Mouse (Mus musculus): Measurements from ENCODE around the gene Lrriq1. TPM values are rescaled to one million over a fixed set of nuclear protein-coding genes. Genes with fewer than 3 reads are reported as not detected.

Lrriq1 gene
- total RNA-seq (2022) = 1 to 10 TPM; 3.4 to 6.8 (median 4.5) TPM

DNA sequence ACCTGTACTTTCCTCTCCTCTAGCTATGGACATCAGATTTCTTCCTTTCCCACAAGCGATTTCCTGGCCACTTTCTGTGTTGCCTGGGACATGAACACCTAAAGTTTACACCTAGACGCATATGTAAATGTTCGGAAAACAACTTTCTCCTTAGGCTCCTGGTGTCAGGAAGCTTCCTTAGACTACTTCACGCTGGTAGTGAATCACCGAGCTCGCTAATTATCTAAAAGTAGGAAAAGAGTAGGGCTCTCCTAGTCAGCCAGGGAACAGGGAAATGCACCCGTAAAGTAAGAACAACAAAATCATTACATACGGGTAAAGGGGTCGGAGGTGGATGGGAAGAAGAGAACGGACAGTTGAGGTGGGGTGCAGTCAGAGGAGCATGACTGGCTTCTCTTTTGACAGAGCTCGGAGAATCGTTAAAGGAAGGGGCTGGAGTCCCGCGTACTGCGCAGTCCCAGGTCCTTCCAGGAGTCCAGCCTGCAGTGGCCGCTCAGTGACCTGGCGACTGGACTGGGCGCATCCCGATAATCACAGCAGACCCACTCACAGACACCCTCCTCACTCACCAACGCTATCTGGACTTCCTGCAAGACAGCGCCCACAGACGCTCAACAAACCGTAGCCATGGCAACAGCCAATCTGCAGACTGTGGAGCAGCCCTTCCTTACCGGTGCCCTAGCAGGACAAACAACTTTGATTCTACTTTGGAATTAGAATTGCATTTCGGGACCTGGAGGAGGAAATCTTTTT lies at the start of gene Lrriq1:
Gene Lrriq1 (minus strand): TSS at position 616 of the 753 bp plus-strand sequence.
- DNase-seq (ENCODE audit: low spot score in 2 of 2) = peak; percentile 45 to 89

DNA sequence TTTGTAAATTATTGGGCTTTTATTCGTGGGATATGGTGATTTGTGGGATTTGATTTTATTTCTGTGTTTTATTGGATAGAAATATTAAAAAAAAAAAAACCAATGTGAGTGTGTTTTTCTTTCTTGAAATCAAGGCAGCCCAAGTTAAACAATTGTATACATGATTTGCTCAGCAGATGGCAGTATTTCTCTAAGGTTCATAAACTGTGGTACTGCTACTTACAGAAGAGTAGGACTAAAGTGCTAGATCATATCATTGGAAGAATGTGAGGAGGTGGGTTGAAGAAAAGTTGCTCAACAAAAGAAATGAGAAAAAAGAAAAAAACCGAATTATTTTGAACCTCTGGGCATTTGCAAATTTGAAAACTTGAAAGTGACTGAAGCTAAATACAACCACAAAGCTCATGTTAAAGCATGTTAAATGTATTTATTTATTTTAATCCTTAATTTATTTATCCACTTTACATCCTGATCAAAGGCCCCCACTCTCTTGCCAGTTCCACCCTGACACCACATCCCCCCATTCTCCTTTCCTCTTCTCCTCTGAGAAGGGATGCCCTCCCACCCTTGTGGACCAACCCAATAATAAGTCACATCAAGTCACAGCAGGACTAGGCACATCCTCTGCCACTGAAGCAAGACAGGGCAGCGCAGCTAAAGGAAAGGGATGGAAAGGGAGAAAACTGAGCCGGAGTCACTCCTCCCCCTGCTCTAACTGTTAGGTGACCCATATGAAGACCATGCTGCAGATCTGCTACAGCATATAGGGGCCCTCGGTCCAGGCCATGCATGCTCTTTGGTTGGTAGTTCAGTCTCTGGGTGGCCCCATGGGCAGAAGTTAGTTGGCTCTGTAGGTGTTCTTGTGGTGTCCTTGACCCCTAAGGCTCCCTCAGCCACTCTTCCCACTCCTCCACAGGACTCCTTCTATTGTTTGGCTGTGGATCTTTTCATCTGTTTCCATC lies 18.0 kb upstream of the Lrriq1 start:
- DNase-seq (ENCODE audit: low spot score in 2 of 2) = no peak

DNA sequence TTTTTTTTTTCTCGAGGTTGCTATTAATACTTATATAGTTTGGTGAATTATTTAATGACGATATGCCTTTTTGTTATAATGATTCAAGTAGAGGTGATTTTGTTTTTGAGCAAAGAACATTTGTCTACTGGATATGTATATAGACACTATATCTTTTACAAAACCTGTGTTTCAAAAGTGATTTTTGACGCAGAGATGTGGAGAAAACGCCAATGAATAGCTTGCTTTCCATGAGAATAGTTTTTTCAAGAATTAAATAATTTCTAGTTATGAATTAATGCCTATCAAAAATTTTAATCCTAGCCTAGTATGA lies 294 bp upstream of the Lrriq1 start:
- no peak for DNase-seq (ENCODE audit: low spot score in 2 of 2)

DNA sequence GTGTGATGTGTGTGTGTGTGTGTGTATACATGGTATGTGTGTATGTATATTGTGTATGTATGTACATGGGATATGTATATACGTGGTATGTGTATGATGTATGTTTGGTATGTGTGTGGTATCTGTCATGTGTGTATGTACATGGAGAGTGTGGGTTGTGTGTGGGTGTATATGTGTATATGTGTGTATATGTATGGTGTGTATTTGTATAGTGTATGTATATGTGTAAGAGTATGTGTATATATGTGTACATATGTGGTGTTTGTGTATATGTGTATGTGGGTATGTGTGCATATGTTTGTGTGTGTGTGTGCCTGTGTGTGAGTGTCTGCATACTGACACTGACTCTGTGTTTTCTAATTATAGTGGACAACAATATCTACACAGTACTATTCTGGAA lies 9.5 kb downstream of the Lrriq1 start:
- DNase-seq (ENCODE audit: low spot score in 2 of 2) = no peak

DNA sequence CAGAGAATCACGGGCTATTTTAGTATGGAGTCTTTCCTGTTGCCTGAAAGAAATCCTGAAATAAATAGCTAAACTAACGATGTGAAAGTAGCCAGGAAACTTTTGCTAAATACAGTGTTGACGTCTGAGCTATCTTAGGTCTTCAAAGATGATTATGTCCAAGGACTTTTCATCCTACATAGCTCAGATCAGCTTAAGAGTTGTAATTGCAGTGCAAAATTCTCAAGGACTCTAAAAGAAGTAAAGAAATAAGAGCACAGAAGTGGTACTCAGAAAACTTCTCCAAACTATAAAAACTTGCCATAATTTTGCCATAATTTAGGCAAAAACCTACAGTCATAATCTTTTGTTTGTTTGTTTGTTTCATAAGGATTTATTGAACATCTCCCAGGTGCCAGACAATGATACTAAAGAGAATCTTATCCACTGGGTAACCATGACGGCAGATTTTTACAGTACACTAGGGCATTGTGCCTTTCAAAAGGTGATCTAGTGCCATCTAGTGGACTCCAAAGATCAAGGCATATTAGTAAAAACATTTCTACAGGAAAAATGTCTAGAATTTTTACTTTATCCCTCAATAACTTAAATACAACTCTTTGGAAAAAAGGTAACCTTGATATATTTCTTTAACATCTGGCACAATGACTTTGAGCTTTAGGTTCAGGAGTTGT lies 41.3 kb downstream of the Lrriq1 start:
- DNase-seq (ENCODE audit: low spot score in 2 of 2) = no peak

DNA sequence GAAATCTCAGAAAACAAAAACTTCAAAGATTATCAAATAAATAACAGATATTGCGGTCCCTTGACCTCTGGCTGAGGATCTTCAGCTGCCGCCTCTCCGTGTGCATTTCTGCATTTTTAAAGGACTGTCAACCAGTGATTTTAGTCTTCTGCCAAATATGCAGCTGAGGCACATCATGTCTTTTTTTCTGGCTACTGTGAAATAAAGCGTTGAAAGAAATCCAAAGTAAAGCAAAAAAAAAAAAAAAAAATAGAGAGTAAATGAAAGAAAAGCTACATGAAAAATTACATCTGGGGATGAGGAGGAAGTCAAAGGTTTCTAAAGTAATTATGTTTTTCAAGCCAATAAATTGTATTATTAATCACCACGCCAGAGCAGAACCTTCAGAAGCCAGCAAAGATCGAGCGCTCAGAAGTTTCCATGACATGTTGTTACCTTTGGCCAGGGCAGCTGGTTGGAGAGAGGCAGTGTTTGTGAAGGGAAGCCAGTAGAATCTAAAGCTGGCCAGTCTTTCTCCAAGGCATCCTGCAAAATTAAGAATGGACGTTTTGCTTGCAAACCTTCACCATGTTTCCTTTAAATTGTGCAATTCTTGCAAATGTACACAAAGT lies 90.2 kb downstream of the Lrriq1 start:
- DNase-seq (ENCODE audit: low spot score in 2 of 2) = no peak

DNA sequence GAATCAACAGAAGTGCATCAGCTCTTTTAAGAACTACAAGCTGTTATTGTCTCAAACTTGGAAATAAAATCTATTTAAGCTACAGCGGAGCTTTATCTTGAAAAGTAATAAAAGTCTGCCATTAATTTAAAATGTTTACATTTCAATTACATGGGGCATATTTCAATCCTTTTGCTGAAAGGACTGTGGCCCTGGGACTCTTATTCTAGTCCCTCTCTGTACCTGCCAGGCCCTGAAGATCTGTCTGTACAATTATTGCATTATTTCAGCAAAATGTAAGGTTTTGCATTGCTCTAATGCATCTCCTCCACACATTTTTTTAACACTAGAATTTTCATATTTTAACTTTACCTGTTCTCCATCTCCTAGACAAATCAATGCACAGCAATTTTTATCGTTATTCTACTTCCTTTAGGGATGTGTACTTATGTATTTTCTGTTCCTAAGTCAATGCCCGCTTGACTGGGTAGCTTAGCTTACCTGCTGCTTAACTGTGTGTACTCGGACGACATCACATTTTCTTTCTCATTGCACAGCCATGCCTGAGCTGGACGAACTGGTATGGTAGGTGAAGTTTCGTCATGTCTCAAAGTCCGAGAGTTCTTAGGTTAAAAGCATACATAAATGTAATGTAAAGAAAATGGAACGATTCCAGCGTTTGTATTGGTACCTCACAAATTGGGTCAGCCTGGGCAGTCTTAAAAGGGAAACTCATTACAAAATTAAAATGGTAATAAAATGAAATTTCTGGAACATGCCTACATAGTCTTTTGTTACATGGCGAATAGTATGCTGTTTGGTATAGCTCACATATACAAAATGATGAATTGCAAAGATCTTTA lies 91.0 kb downstream of the Lrriq1 start:
- DNase-seq (ENCODE audit: low spot score in 2 of 2) = no peak

DNA sequence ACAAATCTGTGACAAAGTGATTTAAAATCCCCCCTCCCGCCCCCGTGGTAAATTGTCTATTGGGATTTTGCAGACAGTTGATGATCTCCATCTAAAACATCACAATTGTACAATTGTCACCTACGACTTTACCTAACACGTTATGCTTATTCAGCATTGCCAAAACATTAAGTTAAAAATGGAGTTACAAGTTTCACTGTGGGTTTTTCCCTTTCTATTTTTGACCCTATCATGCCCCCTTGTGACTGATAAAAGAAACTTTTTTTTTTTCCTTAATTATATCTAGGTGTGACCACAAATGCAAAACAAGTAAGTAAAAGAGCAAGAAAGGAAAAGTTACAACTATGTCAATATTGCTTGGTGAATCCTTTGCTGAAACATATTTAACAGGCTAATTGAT lies 93.6 kb downstream of the Lrriq1 start:
- DNase-seq (ENCODE audit: low spot score in 2 of 2) = no peak

DNA sequence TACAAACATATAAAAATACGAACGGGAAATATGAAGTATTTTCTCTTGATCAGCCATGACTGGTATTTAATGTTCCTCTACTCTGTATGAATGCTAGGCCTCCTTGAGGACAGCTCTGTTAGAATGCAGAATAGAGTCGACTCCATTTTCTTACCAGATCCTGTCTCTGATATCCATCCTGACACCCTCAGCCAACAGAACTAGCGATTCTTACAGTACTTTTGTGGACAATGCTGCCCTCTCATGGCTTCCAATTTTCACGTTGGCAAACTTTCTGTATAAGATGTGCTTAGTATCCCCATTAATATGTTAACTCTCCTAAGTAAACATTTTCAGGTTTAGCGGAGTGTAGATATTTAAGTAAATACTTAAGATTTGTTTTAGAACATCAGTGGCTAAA lies 94.6 kb downstream of the Lrriq1 start:
- DNase-seq (ENCODE audit: low spot score in 2 of 2) = no peak

DNA sequence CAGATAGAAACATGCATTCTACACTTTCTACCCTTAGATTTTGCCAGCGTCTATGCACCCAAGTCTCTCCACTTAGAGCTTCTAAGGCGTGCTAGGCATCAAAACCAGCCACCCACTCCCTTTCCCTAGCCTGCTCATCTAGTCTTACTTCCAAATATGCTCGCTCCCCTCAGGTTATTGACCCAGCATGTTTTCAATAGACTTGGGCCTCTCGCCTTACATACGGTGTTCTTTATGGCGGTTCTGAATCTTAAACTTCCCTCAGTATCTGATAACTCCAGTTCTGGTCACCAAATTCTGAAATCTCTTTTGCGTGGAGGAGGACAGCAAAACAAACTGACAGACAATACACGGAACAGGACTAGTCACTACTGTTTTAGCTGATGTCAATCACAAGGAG lies 95.5 kb downstream of the Lrriq1 start:
- no peak for DNase-seq (ENCODE audit: low spot score in 2 of 2)

DNA sequence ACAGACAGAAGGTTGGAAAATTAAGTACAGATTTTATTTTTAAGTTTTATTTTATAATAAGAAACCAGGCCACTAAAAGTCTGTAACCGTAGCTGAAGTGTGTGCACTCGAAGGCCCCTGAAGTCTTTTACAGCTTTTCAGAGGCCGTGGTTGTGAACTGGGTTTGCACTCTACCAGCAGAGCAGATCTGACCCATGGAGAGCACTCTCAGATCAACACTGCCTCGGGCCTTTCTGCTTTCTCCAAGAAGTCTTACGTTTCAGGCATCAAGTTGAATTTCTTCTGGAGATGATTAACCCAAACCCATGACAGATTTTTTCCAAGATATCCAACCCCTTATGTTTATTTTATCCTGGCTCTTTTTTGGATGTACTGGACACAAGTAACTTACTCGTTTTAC lies 121.5 kb downstream of the Lrriq1 start:
- DNase-seq (ENCODE audit: low spot score in 2 of 2) = no peak

DNA sequence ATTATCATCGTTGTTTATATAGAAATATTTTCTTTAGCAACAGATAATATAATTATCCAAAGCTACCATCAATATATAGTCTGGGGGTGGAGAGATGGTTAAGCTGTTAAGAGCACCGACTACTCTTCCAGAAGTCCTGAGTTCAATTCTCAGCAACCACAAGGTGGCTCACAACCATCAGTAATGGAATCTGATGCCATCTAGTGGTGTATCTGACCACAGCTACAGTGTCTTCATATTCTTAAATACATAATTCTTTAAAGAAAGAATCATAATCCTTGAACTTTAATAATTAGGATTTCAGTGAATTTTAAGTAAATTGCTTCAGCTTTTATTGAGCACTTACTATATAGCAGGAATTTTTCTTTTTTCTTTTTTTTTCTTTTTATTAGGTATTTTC lies 128.0 kb downstream of the Lrriq1 start:
- DNase-seq (ENCODE audit: low spot score in 2 of 2) = no peak

DNA sequence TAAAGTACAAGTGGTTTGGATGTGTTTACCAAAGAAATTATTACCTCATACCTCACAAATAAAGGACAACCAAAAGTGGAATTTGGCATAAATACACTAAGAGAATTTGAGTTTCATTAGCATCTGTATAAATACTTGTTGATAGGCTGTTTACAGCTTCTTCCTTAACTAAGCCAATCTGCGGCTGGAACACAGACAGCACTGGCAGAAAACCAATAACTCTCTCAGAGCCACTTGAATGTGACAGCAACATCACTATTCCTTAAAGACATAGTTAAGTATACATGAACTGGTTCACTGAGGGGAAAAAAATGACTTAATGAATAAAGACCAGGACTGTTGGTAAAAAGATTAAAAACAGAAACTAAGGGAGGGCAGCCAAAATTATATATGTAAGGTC lies 150.0 kb downstream of the Lrriq1 start:
- DNase-seq (ENCODE audit: low spot score in 2 of 2) = no peak

DNA sequence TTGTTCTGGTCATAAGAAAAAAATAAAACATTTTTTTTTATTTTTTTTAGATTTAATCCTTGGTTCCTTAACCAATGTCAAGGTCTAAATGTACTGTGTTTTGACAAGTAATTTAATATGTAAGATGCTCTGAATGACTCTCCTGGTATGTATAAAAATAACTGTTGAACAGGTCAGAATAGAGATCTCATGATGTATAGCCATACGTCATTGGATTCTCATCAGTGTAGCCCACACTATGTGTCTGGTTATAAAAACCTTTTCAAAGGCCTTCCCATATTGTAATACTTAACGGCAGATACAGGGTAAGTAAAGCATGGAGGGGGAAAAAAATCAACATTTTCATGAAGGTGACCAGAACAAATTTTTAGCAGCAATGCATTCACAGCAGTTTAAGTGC lies 186.5 kb downstream of the Lrriq1 start:
- no peak for DNase-seq (ENCODE audit: low spot score in 2 of 2)

DNA sequence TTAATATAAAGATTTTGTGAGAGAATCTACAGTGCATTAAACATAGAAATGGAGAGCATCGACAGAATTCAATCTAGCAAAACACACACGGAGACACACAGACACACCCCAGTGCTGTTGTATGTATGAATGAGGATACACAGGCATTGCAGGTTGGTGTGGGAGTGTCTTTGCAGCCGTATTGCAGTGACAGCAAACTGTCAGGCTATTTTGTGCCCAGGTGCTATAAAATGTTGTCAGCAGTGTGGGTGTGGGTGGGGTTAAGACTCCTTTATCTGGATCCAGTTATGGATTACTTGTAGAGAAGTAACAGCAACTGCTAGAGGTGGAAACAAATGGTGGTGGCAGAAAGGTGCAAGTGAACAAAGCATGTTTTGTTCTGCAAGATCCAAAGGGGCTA lies 189.5 kb downstream of the Lrriq1 start:
- DNase-seq (ENCODE audit: low spot score in 2 of 2) = no peak

DNA sequence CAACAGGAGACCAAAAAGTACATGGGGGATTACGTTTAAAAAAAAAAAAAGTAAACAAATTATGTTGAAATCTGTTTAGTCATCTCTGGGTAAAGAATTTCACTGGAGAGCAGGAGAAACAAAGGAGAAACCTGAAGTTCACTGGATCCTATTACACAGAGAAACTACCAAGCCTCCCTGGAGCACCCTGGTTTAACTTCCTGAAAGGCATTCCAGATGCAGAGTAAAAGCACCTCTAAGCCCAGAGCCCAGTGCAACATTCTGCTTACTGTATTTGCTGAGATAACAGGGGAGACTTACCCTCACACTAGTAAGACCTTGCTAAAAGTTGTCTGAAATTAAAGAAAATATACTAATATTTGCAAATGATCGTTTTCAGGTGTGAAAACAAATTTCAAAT lies 191.1 kb downstream of the Lrriq1 start:
- no peak for DNase-seq (ENCODE audit: low spot score in 2 of 2)

DNA sequence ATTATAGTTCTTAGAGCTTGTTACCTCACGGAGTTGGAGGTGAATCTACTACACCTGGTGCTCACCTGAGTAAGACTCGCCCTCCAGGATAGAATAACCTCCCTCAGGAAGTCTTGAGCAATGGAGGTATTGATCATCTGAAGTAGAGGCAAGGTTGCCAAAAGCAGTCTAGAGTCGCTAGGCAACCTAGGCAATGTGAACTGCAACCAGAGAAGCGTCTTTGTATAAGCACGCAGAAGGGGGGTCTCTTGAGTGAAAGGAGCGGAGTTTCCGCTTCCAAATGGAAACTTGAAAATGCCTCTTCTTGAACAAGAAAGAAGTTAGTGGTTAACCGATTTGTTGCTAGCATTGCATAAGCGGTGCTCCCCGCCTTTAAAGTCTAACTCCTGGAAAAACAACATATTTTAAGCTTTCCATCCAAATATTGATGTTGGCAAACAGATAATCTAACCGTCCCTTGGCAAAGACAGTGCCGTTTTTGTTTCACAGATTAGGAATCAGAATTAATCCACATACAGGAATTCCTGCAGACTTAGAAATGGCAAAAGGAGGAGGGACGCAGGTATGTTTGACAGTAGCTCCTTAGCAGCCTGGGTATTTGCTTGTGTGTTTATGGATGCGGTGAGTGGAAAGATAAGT lies 201.0 kb downstream of the Lrriq1 start:
- DNase-seq (ENCODE audit: low spot score in 2 of 2) = no peak

DNA sequence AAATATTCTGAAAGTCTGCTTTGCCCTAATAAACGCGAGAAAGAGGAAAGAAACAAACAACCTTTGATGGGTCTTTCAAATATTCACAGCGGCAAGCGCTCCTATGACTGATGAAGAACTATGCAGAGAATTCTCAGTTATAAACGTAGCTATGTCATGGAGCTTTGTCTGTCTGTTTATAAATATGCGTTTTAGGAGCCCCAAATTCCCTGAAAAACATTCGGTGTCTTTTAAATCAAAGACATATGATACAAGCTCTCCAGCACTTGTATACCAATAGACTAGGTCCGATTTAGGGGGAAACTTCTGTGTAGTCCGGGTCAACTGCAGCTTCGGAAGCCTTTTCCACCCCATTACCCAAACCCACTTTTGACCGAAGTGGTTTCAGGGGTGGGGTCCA lies 205.2 kb downstream of the Lrriq1 start:
- no peak for DNase-seq (ENCODE audit: low spot score in 2 of 2)

DNA sequence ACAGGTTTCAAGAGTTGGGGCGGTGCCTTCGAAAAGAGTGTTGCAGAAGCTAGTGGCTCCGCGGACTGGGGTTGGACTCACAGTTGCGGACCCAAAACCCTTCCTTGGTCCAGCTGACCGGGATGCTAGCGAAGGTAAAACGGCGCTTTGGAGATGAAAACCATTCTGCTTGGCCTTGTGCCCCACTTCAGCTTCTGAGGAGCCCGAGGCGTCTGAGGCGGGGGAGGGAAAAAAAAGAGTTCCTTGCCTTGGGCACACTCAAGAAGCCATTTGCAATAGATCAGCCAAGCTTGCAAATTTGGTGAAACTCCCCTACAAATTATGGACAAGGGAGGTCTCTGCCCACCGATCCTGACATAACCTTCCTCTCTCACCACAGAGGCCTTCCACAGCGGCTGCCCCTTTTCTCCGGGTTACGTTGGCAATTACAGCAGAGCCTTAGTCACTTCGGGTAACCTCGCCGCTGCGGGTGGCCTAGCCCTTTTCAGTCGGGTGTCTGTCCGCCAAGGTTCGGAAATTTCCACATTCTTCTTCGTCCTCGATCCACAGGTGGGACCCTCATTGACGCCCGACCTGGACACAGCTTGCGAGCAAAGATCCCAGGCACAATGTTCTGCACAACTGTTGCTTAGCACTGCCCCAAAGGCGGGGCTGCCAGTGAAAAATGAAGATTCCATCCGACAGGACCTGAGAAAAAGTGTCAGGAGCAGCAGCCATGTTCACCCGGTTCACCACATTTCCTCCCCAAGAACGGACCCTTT lies 206.2 kb downstream of the Lrriq1 start, which contains the start of gene Alx1:
Gene Alx1 (minus strand): TSS at position 486 of the 761 bp plus-strand sequence.
- DNase-seq (ENCODE audit: low spot score in 2 of 2) = no peak

Data from left cerebral cortex, adult 8-10 months (tissue).